Mouse (Mus musculus) E14TG2a.4 (cell line): Measurements from ENCODE around the gene Galnt16.

Experiments
- CTCF ChIP-seq: conservative IDR thresholded peaks from 2 replicates; pipeline ENCODE4 v1.5.1; 2014; ENCODE audit warnings: low read length
- POU5F1 ChIP-seq: IDR thresholded peaks from 2 replicates; pipeline ENCODE4 v1.6.1; 2014; ENCODE audit warnings: low read length, borderline replicate concordance

DNA sequence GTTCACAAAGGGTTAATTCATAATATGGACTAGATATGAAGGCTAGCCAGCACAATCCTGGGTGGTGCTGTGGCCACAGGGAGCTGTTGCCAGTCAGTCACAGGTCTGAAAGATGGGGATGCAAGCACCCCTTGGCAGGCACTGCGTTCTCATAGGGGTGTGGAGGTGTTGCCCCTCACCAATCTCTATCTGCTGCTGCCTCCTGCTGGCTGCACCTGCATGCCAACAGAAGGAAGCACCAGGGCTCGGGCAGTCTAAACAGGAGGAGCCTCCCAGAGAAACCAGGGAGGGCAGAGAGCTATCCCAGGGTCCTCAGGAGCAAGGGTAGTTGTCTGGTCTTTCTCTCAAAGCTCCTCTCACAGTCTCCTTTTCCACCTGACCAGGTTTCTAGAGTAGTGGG is 66.9 kb downstream of the Galnt16 start:
- TF ChIP-seq CTCF (peak; percentile 19), POU5F1 (no peak)
